Mouse (Mus musculus): ENCODE measurements around the gene Tox2. TPM values are rescaled to one million over a fixed set of nuclear protein-coding genes. Genes with fewer than 3 reads are reported as not detected.

The Tox2 gene
- polyA plus RNA-seq, 1 experiment from 2014 or later = 45.5 TPM

DNA sequence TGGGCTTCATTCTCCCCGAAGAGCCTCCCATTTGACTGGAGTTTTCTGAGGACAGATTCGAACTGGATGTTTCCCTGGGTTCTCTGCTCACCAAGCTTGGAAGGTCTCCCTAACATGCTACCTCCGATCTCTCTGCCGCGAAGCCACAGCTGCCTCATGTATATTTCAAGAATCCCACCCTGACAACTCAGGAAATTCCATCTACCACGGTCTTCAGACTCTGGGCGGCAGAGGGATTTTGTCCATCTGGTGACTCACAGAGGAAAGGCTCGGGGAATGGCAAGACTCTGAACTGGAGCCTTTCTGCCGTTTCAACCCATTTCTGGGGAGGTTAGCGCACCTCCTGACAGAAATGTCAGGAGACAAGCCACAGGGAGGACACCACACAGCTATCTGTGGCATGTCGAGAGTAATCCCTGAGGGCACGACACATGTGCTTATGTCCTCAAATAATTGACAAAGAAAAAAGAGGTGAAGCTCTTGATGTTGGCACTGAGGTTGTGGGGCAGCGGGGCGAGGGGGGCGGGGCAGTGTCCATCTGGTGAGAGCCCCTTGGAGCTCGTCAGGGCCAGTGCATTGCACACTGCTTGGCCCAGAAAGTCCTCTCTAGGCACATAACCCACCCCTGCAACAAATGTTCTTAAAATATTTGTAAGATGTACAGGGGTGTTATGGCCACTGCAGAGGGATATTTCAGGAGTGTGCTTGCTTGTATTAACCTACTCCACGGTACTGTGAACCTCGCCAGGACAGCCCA lies 162.0 kb downstream of the Tox2 start:
- DNase-seq (ENCODE audit: low spot score) = no peak
- H3K9me3 ChIP-seq (replicated peaks) = no peaks in the 10 kb centered on the region
- no peak overlapping the region for H3K27ac ChIP-seq (replicated peaks)
- H3K4me1 ChIP-seq = peaks cover 11% of the 10 kb centered on the region; the same call in 1 of the 2 replicates
- WGBS = 84% methylated on average over 18 of the region's 18 CpGs
- no peak overlapping the region for H3K4me3 ChIP-seq
- no peaks in the 10 kb centered on the region for H3K27me3 ChIP-seq (ENCODE audit: low read depth, poor library complexity, severe bottlenecking)
- H3K36me3 ChIP-seq = no peaks in the 10 kb centered on the region

DNA sequence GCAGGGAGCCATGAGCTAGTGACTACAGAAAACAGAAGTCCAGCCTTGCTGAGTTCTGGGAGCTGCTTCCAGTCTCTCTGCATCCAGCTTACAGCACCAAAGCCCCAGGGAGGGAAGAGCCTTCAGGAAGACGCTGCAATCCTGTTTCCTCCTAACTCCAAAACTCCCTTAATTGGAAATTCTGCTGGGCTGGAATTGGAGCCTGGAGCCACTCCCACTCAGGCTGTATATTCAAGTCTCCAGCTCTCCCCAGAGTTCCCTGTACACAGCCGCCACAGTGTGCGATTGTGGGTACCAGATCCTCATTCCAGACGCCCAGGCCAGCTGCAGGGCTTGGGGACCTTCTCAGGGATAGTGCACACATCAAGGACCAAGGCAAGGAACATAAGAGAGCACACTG lies 167.2 kb downstream of the Tox2 start:
- WGBS = 57% methylated on average over 4 of the region's 4 CpGs
- no peaks in the 10 kb centered on the region for H3K9me3 ChIP-seq (replicated peaks)
- DNase-seq (ENCODE audit: low spot score) = no peak
- no peak overlapping the region for H3K27ac ChIP-seq (replicated peaks)
- no peaks in the 10 kb centered on the region for H3K36me3 ChIP-seq
- peaks cover 6% of the 10 kb centered on the region; the same call in 1 of the 2 replicates for H3K4me1 ChIP-seq
- no peak overlapping the region for H3K4me3 ChIP-seq
- H3K27me3 ChIP-seq (ENCODE audit: low read depth, poor library complexity, severe bottlenecking) = peaks cover 17% of the 10 kb centered on the region

DNA sequence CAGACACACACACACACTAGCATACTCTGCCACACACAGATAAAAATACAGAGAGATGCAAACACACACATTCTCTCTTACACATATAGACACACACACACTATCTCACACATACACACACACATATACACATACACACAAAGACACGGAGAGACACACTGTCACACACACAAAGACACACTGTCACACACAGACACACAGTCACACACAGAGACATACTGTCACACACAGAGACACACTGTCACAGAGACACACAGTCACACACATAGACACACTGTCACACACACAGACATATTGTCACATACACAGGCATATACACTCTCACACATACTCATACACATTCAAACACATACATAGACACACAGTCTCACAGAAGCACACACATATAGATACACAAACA lies 169.7 kb downstream of the Tox2 start:
- H3K4me1 ChIP-seq = peaks cover 6% of the 10 kb centered on the region
- no peaks in the 10 kb centered on the region for H3K36me3 ChIP-seq
- DNase-seq (ENCODE audit: low spot score) = no peak
- H3K9me3 ChIP-seq (replicated peaks) = 0 out of 2 replicates have a peak, but pooled peaks cover 6% of the 10 kb centered on the region
- peaks cover 39% of the 10 kb centered on the region for H3K27me3 ChIP-seq (ENCODE audit: low read depth, poor library complexity, severe bottlenecking)
- WGBS = 94% methylated on average over 1 of the region's 1 CpGs
- no peak overlapping the region for H3K27ac ChIP-seq (replicated peaks)
- no peak overlapping the region for H3K4me3 ChIP-seq

Other genes with a start within 250 kb of the Tox2 start
- gene Sgk2, start 215.8 kb upstream of the Tox2 start, polyA plus RNA-seq (2016; fragmentation: Nextera tagmentation; extraction: Ambion mirVana) = not detected in 2 replicates
- gene Ift52, start 185.8 kb upstream of the Tox2 start, polyA plus RNA-seq (2016; fragmentation: Nextera tagmentation; extraction: Ambion mirVana) = 56.2 and 56.4 TPM in 2 replicates
- 48.9 and 57.5 TPM in 2 replicates for gene Mybl2, start 148.4 kb upstream of the Tox2 start, polyA plus RNA-seq (2016; fragmentation: Nextera tagmentation; extraction: Ambion mirVana)
- not detected in 2 replicates for gene Gtsf1l, start 115.3 kb upstream of the Tox2 start, polyA plus RNA-seq (2016; fragmentation: Nextera tagmentation; extraction: Ambion mirVana)
- gene Jph2, start 194.9 kb downstream of the Tox2 start, polyA plus RNA-seq (2016; fragmentation: Nextera tagmentation; extraction: Ambion mirVana) = 0.32 and 0.59 TPM in 2 replicates
- gene Oser1, start 221.6 kb downstream of the Tox2 start, polyA plus RNA-seq (2016; fragmentation: Nextera tagmentation; extraction: Ambion mirVana) = 92.7 and 99.9 TPM in 2 replicates
- gene Gdap1l1, start 235.4 kb downstream of the Tox2 start, polyA plus RNA-seq (2016; fragmentation: Nextera tagmentation; extraction: Ambion mirVana) = 20.0 and 30.2 TPM in 2 replicates